Mouse (Mus musculus): Measurements from ENCODE around the gene Tdp2. TPM values are rescaled to one million over a fixed set of nuclear protein-coding genes. Genes with fewer than 3 reads are reported as not detected.
"Not testable (repeated sequence)": the region's sequence is repeated elsewhere in the genome, so short reads cannot be mapped to it uniquely, and the experiment has no call there.

The Tdp2 gene
- polyA plus RNA-seq, 1 experiment = 12.7 TPM

DNA sequence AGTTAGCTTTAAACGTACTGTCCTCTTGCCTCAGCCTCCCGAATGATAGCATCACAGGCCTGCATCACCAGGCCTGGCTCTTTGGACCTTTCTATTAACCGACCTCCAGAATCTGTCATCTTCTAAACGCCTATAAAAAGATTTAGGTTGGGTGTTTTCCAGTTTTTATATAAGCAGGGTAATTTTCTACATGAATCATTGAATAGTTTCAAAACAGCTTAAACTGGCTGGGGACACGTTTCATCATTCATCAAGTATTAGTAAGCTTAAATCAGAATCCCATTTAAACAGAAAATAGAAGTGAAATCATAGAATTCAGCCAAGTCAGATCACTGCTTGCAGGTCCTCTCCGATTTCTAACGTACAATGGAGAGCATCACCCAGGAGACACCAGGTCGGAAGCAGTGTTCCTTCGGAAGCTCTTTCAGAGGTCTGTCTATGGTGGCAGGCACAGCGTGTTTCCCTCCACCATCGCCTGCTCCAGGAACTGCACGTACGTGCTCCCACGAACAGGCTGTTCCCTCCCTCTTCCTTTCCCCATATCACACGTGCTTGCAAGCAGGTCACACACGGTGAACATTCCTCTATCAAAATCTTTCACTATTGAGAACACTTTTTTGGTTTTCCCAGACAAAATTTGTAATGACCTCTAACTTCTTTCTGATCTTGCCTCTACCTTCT lies 8.7 kb upstream of the Tdp2 start:
- 76% methylated on average over 16 of the region's 16 CpGs for WGBS
- no peak for DNase-seq
- Histone ChIP-seq H3K4me3 (replicated peaks; ENCODE audit: extremely low read depth, low read depth, low read length) (no peak overlapping the region), H3K4me1 (ENCODE audit: control insufficient read depth, insufficient read depth, low read length) (peaks cover 4% of the 10 kb centered on the region; the same call in 1 of the 2 replicates)
- TF ChIP-seq CTCF (IDR thresholded peaks at IDR 0.05; ENCODE audit: insufficient read depth, low read length) = no peak
- no peak for TF ChIP-seq POLR2A (IDR thresholded peaks at IDR 0.05; ENCODE audit: borderline replicate concordance, extremely low read depth, low read depth, low read length)

DNA sequence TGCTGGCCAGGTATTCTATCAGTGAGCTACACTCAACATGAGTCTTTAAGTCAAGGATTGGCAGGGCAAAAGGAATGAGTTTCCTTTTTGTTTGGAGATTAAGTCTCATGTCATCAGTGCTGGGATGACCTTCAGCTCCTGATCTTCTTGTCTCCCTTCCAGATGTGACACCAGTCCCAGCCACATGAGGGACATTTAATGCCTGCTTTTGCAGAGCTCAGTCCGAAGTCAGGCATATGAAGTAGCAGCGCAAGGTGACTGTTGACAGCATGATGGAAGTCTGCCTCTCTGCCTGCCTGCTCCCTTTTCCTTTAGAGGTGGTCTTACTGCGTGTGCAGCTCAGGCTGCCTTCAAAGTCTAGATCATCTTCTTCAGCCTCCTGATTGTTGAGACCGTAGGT lies 6.8 kb upstream of the Tdp2 start:
- WGBS = 91% methylated on average over 4 of the region's 4 CpGs

DNA sequence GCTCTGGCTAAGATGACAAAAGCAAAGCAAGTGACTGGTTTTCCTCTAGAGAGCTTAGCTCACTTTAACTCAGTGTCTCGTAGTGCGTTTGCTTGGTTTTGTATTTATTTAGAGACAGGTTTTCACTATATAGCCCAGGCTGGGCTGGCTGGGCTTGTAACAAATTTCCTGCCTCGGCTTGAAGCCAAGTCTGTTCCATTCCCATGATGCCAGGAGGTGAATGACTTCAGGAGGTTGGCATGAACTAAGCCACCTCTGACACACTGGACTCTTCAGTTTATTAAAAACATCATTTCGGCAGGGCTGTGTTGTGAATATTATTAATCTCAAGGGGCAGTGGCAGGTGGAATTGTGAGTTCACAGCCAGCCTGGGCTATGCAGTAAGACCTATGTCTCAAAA lies 5.9 kb upstream of the Tdp2 start:
- DNase-seq = no peak
- TF ChIP-seq CTCF (IDR thresholded peaks at IDR 0.05; ENCODE audit: insufficient read depth, low read length) = no peak
- no peak overlapping the region for H3K4me3 ChIP-seq (replicated peaks; ENCODE audit: extremely low read depth, low read depth, low read length)
- 42% methylated on average over 4 of the region's 4 CpGs for WGBS
- H3K4me1 ChIP-seq (ENCODE audit: control insufficient read depth, insufficient read depth, low read length) = peaks cover 5% of the 10 kb centered on the region; the same call in 1 of the 2 replicates

More for the DNA sequence above, 6.8 kb upstream of the Tdp2 start:
- Histone ChIP-seq H3K4me1 (ENCODE audit: control insufficient read depth, insufficient read depth, low read length) (peaks cover 4% of the 10 kb centered on the region; the same call in 1 of the 2 replicates), H3K4me3 (replicated peaks; ENCODE audit: extremely low read depth, low read depth, low read length) (no peak overlapping the region)
- TF ChIP-seq POLR2A (IDR thresholded peaks at IDR 0.05; ENCODE audit: borderline replicate concordance, extremely low read depth, low read depth, low read length) (no peak), CTCF (IDR thresholded peaks at IDR 0.05; ENCODE audit: insufficient read depth, low read length) (no peak)
- no peak for DNase-seq

DNA sequence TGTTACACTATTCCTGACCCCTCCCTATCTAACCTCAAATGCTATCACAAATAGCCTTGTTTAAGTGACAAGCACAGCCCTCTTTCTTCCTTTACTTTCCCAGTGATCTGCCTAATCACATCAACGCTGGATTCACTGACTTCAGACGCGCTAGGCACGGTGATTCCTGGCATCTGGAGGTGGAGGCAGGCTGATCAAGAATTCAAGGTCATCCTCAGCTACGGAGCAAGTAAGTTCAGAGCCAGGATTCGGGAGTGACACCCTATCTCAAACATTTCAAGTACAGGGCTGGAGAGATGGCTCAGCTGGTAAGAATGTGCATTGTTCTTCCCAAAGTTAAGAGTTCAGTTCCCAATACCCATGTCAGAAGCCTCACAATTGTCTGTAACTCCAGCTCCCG lies 5.4 kb upstream of the Tdp2 start:
- TF ChIP-seq POLR2A (IDR thresholded peaks at IDR 0.05; ENCODE audit: borderline replicate concordance, extremely low read depth, low read depth, low read length) (no peak), CTCF (IDR thresholded peaks at IDR 0.05; ENCODE audit: insufficient read depth, low read length) (no peak)
- peaks cover 6% of the 10 kb centered on the region; the same call in 1 of the 2 replicates for H3K4me1 ChIP-seq (ENCODE audit: control insufficient read depth, insufficient read depth, low read length)
- DNase-seq = no peak
- no peak overlapping the region for H3K4me3 ChIP-seq (replicated peaks; ENCODE audit: extremely low read depth, low read depth, low read length)
- 70% methylated on average over 7 of the region's 7 CpGs for WGBS

DNA sequence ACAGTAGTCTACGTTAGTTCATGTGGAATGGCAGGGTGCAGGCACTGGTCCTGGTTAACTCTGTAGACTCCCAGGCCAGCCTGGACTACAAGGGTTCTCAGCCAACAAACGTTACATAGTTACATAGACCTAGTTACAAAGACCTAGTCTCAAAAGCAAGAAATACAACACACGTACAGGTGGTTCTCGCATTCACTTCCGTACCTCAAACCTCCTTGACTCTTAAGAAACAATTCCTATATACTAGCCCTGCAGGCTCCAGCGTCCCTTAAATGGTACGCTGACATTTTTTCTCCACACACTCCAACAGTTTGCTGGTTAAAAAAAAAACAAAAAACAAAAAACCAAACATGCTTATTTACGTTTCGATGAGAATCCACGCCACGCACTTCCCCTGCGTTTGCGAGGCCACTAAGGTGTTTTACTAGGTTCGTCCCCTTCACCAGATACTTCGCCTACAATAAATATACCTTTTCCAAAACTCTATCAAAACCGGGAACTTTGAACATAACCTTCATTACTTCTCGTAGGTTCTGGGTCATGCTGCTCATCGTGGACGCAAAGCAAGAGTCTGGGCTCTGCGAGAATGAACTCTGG lies 625 bp upstream of the Tdp2 start:
- WGBS = under 1% methylated on average over 20 of the region's 20 CpGs
- Histone ChIP-seq H3K4me3 (replicated peaks; ENCODE audit: extremely low read depth, low read depth, low read length) (peak overlapping the region; percentile 81), H3K4me1 (ENCODE audit: control insufficient read depth, insufficient read depth, low read length) (peaks cover 12% of the 10 kb centered on the region)
- DNase-seq = no peak
- TF ChIP-seq POLR2A (IDR thresholded peaks at IDR 0.05; ENCODE audit: borderline replicate concordance, extremely low read depth, low read depth, low read length) (no peak), CTCF (IDR thresholded peaks at IDR 0.05; ENCODE audit: insufficient read depth, low read length) (no peak)

DNA sequence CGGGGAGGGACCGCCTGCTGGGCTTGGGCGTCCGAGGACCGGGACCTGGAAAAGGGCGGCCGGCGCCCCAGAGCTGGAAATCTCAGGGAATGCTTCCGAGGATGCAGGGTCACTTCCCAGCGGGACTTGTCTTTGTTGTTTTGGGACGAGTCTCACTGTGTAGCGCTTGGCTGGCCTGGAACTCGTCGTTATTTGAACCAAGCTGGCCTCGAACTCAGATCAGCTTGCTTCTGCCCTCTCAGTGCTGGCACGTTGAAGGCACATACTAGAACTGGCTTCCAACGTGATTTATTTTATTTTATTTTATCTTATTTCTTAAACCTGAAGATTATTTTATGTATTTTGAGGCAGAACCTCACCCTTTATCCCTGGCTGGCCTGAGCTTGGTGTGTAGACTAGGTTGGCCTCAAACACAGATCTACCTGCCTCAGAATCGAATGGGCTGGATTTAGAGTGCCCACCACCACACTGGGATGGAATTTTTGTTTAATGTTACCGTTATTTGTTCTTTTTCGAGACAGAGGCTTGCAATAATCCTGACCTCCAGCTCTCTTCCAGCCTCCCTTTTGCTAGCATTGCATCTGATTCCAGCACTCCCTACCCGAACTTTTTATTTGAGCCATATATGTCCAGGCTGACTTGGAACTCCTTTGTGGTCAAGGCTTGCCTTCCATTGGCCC lies 792 bp downstream of the Tdp2 start:
- no peak for DNase-seq
- no peak for TF ChIP-seq CTCF (IDR thresholded peaks at IDR 0.05; ENCODE audit: insufficient read depth, low read length)
- no peak for TF ChIP-seq POLR2A (IDR thresholded peaks at IDR 0.05; ENCODE audit: borderline replicate concordance, extremely low read depth, low read depth, low read length)
- 3% methylated on average over 21 of the region's 21 CpGs for WGBS
- Histone ChIP-seq H3K4me1 (ENCODE audit: control insufficient read depth, insufficient read depth, low read length) (peaks cover 12% of the 10 kb centered on the region), H3K4me3 (replicated peaks; ENCODE audit: extremely low read depth, low read depth, low read length) (peak overlapping the region; percentile 71)

DNA sequence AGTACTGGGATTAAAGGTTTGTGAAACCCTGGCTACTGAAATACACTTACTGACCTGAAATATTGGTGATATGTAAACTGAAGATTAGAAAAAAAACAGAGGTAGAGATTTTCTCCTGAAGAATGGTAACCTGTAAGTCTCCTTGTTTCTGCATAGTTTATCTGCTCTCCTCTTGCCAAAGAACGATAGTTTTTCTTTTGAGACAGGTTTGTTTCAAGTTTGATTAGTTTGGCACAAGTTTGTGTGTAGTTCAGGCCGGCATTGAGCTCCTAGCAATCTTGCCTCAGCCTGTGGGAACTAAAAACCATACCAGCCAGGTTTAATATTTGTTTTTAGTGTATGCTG lies 1.3 kb downstream of the Tdp2 start:
- no peak for TF ChIP-seq CTCF (IDR thresholded peaks at IDR 0.05; ENCODE audit: insufficient read depth, low read length)
- H3K4me1 ChIP-seq (ENCODE audit: control insufficient read depth, insufficient read depth, low read length) = peaks cover 12% of the 10 kb centered on the region
- DNase-seq = no peak
- H3K4me3 ChIP-seq (replicated peaks; ENCODE audit: extremely low read depth, low read depth, low read length) = no peak overlapping the region
- WGBS = 18% methylated on average over 2 of the region's 2 CpGs

DNA sequence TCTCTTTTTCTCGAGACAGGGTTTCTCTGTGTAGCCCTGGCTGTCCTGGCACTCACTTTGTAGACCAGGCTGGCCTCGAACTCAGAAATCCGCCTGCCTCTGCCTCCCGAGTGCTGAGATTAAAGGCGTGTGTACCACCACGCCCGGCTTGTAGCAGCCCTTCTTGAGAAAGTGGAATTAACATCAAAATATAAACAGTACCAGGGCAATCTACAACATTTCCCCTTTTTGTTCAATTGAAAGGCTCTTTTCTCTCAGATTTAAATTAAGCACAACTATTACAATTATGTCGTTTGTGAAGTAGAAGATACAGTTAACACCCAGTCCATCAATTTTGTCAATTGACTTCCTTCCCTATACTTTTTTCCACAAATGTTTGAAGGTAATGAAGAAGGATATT lies 6.3 kb downstream of the Tdp2 start:
- not testable (repeated sequence) for H3K4me3 ChIP-seq (replicated peaks; ENCODE audit: extremely low read depth, low read depth, low read length); DNase-seq; H3K4me1 ChIP-seq (ENCODE audit: control insufficient read depth, insufficient read depth, low read length)
- 88% methylated on average over 8 of the region's 8 CpGs for WGBS

DNA sequence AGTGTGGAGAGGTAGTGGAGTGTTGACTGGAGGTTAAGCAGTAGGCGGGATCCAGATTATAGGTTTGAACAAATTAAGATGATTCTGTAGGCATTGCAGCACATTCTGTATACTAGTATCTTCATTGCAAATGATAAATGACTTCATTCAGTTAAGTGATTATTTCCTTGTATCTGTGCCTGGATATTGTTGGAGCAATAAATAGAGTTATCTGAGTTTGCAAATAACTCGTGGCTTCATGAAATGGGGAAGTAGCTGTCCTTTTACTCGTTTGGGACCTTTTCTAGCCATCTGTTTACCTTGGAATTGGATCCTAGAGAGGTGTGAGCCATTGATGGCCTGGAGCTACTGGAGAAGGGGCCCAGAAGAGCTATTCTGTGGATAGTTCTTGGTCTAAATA lies 8.4 kb downstream of the Tdp2 start:
- Histone ChIP-seq H3K4me1 (ENCODE audit: control insufficient read depth, insufficient read depth, low read length) (no peaks in the 10 kb centered on the region), H3K4me3 (replicated peaks; ENCODE audit: extremely low read depth, low read depth, low read length) (no peak overlapping the region)
- 57% methylated on average over 3 of the region's 3 CpGs for WGBS
- DNase-seq = no peak
- TF ChIP-seq CTCF (IDR thresholded peaks at IDR 0.05; ENCODE audit: insufficient read depth, low read length) (no peak), POLR2A (IDR thresholded peaks at IDR 0.05; ENCODE audit: borderline replicate concordance, extremely low read depth, low read depth, low read length) (no peak)

DNA sequence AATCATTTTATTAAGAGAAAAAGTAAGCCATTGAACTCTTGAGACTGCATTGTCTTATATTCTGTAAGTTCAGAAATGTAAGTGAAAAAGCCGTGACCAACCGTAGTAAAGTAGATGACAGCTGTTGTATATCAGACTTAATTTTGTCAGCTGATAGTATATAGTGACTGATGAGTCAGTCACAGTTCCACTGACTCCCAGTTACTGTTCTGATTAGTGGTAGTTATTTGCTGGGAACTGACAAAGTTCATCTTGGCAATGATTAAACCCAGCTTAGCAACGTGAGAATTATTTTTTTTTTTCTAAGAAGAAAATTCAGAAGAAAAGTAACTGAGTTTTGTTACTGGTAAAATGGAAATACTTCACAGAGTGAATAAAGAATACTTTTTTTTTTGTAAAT lies 10.2 kb downstream of the Tdp2 start:
- no peak for DNase-seq
- Histone ChIP-seq H3K4me1 (ENCODE audit: control insufficient read depth, insufficient read depth, low read length) (no peaks in the 10 kb centered on the region), H3K4me3 (replicated peaks; ENCODE audit: extremely low read depth, low read depth, low read length) (no peak overlapping the region)
- TF ChIP-seq POLR2A (IDR thresholded peaks at IDR 0.05; ENCODE audit: borderline replicate concordance, extremely low read depth, low read depth, low read length) (no peak), CTCF (IDR thresholded peaks at IDR 0.05; ENCODE audit: insufficient read depth, low read length) (no peak)
- 74% methylated on average over 3 of the region's 3 CpGs for WGBS
